In genomic region chr9:46592908-46593307, GRCm38 (mm10) we compare ENCODE assay signal across 16 mouse cellular contexts.
DNase-seq lines count a peak whose midpoint lies in the region; ATAC-seq and TF ChIP-seq lines count a peak whose summit lies in the region.
"Had no signal": no experiment of that assay in that cellular context is flagged by ENCODE, and none has a peak within 500 bp of the region (broad histone marks: within the 10 kb centered on the region; RNA-seq: fewer than 3 reads in every experiment).

No protein-coding gene starts in this region.

- peak; percentile 84 for ATAC-seq in hindbrain, postnatal 0 days
- ATAC-seq in hindbrain, embryonic 11.5 days (ENCODE audit: low FRiP score), result no peak
- peak; percentile 92 for ATAC-seq in cerebellum, adult (ENCODE audit: insufficient number of reproducible peaks, low FRiP score, low TSS enrichment)
- ATAC-seq in forebrain, embryonic 16.5 days, result peak; percentile 82
- ATAC-seq: CD4-positive, CD25-positive, alpha-beta regulatory T cell, adult 4 months; lung, postnatal 0 days had no signal

- H3K9me3 ChIP-seq in hindbrain, postnatal 0 days (ENCODE audit: low read length), result no peaks in the 10 kb centered on the region
- no peaks in the 10 kb centered on the region for H3K9me3 ChIP-seq in hindbrain, embryonic 11.5 days (ENCODE audit: control insufficient read depth, low read length)
- H3K9me3 ChIP-seq in forebrain, embryonic 16.5 days (ENCODE audit: control insufficient read depth, low read length), result no peaks in the 10 kb centered on the region
- H3K9me3 ChIP-seq: embryonic facial prominence, embryonic 12.5 days; heart, embryonic 15.5 days; limb, embryonic 13.5 days; liver, embryonic 15.5 days had no signal

- no peaks in the 10 kb centered on the region for H3K36me3 ChIP-seq in hindbrain, postnatal 0 days (ENCODE audit: insufficient read depth, low read length)
- H3K36me3 ChIP-seq in hindbrain, embryonic 11.5 days (ENCODE audit: control insufficient read depth, insufficient read depth, low read length), result no peaks in the 10 kb centered on the region
- H3K36me3 ChIP-seq in forebrain, embryonic 16.5 days (ENCODE audit: control insufficient read depth, insufficient read depth), result no peaks in the 10 kb centered on the region
- H3K36me3 ChIP-seq: embryonic facial prominence, embryonic 12.5 days; G1E; heart, embryonic 15.5 days; limb, embryonic 13.5 days; liver, embryonic 15.5 days had no signal

- H3K9ac ChIP-seq in hindbrain, postnatal 0 days (replicated peaks; ENCODE audit: low read length), result no peak overlapping the region
- H3K9ac ChIP-seq in hindbrain, embryonic 11.5 days (ENCODE audit: low read depth, low read length), result no peak overlapping the region
- no peak overlapping the region for H3K9ac ChIP-seq in forebrain, embryonic 16.5 days (replicated peaks; ENCODE audit: low read depth, low read length)
- H3K9ac ChIP-seq: embryonic facial prominence, embryonic 12.5 days; heart, embryonic 15.5 days; limb, embryonic 13.5 days; liver, embryonic 15.5 days had no signal

- peak; percentile 71 for DNase-seq in hindbrain, postnatal 0 days (ENCODE audit: low spot score)
- DNase-seq in hindbrain, embryonic 11.5 days (ENCODE audit: low spot score), result no peak
- peak; percentile 75 to 85 for DNase-seq in cerebellum, adult 2 months
- no peak for DNase-seq in adrenal gland, adult (ENCODE audit: inconsistent age in 2 of 2, low spot score in 1 of 2)
- DNase-seq in lung, postnatal 36 days, result no peak
- DNase-seq: kidney, adult 18-20 months; kidney, postnatal 10 days had no signal

- TF ChIP-seq CTCF in hindbrain, postnatal 0 days (IDR thresholded peaks at IDR 0.05; ENCODE audit: low read depth), result no peak; the same call in 1 of the 2 replicates
- no peak for TF ChIP-seq CTCF in cerebellum, adult 2 months (IDR thresholded peaks at IDR 0.05; ENCODE audit: borderline replicate concordance, insufficient read depth, low read depth, low read length)

- H3K27me3 ChIP-seq in hindbrain, postnatal 0 days (ENCODE audit: insufficient read depth, low read length), result no peaks in the 10 kb centered on the region
- no peaks in the 10 kb centered on the region for H3K27me3 ChIP-seq in hindbrain, embryonic 11.5 days (ENCODE audit: control insufficient read depth, insufficient read depth, low read length)
- no peaks in the 10 kb centered on the region for H3K27me3 ChIP-seq in cerebellum, adult 2 months (ENCODE audit: control insufficient read depth, insufficient read depth, low read length)
- H3K27me3 ChIP-seq in forebrain, embryonic 16.5 days (replicated peaks; ENCODE audit: control insufficient read depth, insufficient read depth, low read length), result no peaks in the 10 kb centered on the region
- H3K27me3 ChIP-seq: embryonic facial prominence, embryonic 12.5 days; heart, embryonic 15.5 days; liver, embryonic 15.5 days had no signal

- H3K4me2 ChIP-seq in hindbrain, postnatal 0 days (ENCODE audit: low read depth, low read length), result no peak overlapping the region
- no peak overlapping the region for H3K4me2 ChIP-seq in hindbrain, embryonic 11.5 days (replicated peaks; ENCODE audit: low read depth, low read length)
- H3K4me2 ChIP-seq in forebrain, embryonic 16.5 days (ENCODE audit: low read length), result no peak overlapping the region
- H3K4me2 ChIP-seq: embryonic facial prominence, embryonic 12.5 days; heart, embryonic 15.5 days; limb, embryonic 13.5 days; liver, embryonic 15.5 days had no signal

- WGBS in hindbrain, postnatal 0 days, result 58% methylated on average over 7 of the region's 7 CpGs
- WGBS in hindbrain, embryonic 11.5 days, result 92% methylated on average over 7 of the region's 7 CpGs
- WGBS in cerebellum, adult 2 months, result 9% methylated on average over 7 of the region's 7 CpGs
- WGBS in forebrain, embryonic 16.5 days, result 62% methylated on average over 7 of the region's 7 CpGs

- H3K4me1 ChIP-seq in hindbrain, postnatal 0 days (ENCODE audit: insufficient read depth, low read length), result no peaks in the 10 kb centered on the region
- no peaks in the 10 kb centered on the region for H3K4me1 ChIP-seq in hindbrain, embryonic 11.5 days (replicated peaks; ENCODE audit: control insufficient read depth, insufficient read depth, low read length)
- peaks cover 10% of the 10 kb centered on the region for H3K4me1 ChIP-seq in cerebellum, adult 2 months (ENCODE audit: control insufficient read depth, insufficient read depth, low read length)
- peaks cover 2% of the 10 kb centered on the region; the same call in 1 of the 2 replicates for H3K4me1 ChIP-seq in forebrain, embryonic 16.5 days (replicated peaks; ENCODE audit: control insufficient read depth, insufficient read depth, low read length)
- H3K4me1 ChIP-seq: embryonic facial prominence, embryonic 12.5 days; heart, embryonic 15.5 days; limb, embryonic 13.5 days; liver, embryonic 15.5 days had no signal

- H3K4me3 ChIP-seq in hindbrain, postnatal 0 days (ENCODE audit: low read length), result no peak overlapping the region
- no peak overlapping the region for H3K4me3 ChIP-seq in hindbrain, embryonic 11.5 days (ENCODE audit: low read depth, low read length)
- no peak overlapping the region for H3K4me3 ChIP-seq in cerebellum, adult 2 months (replicated peaks; ENCODE audit: insufficient read depth, low read depth, low read length)
- no peak overlapping the region for H3K4me3 ChIP-seq in forebrain, embryonic 16.5 days (replicated peaks; ENCODE audit: low read length)
- H3K4me3 ChIP-seq: embryonic facial prominence, embryonic 12.5 days; heart, embryonic 15.5 days; limb, embryonic 13.5 days; liver, embryonic 15.5 days had no signal

- H3K27ac ChIP-seq in hindbrain, postnatal 0 days, result no peak overlapping the region
- H3K27ac ChIP-seq in hindbrain, embryonic 11.5 days (ENCODE audit: low read depth, low read length), result no peak overlapping the region
- no peak overlapping the region for H3K27ac ChIP-seq in cerebellum, adult 2 months (ENCODE audit: insufficient read depth, low read length)
- H3K27ac ChIP-seq in forebrain, embryonic 16.5 days (ENCODE audit: low read length), result no peak overlapping the region
- H3K27ac ChIP-seq: embryonic facial prominence, embryonic 12.5 days; heart, embryonic 15.5 days; limb, embryonic 13.5 days; liver, embryonic 15.5 days had no signal

- TF ChIP-seq POLR2A in cerebellum, adult 2 months (IDR thresholded peaks at IDR 0.05; ENCODE audit: borderline replicate concordance, insufficient read depth, low read length), result no peak

Comparison
In these comparisons a context has a peak if more than half of its experiments do, and no peak if none do; other contexts are left out.
1. DNase-seq: peak in hindbrain, postnatal 0 days (single experiment) and cerebellum, adult 2 months (2 of 2); none in hindbrain, embryonic 11.5 days (single experiment), adrenal gland, adult (0 of 2) and lung, postnatal 36 days (single experiment).